Mouse (Mus musculus): ENCODE data around the gene Tacstd2.

- TF ChIP-seq CTCF (IDR thresholded peaks at IDR 0.05; ENCODE audit: borderline replicate concordance, extremely low read depth, insufficient read depth, insufficient read length) (peak; percentile 64; the same call in 1 of the 2 replicates), POLR2A (IDR thresholded peaks at IDR 0.05; ENCODE audit: borderline replicate concordance, extremely low read depth, insufficient read depth, insufficient read length, poor library complexity, severe bottlenecking) (no peak)
Observed at GRCm38 (mm10) chr6:67510752-67511151, 24.8 kb downstream of the Tacstd2 start.

All from brain, embryonic 14.5 days (tissue).